Mouse (Mus musculus): Measurements from ENCODE around the gene Tbx3.

Tbx3 gene

DNA sequence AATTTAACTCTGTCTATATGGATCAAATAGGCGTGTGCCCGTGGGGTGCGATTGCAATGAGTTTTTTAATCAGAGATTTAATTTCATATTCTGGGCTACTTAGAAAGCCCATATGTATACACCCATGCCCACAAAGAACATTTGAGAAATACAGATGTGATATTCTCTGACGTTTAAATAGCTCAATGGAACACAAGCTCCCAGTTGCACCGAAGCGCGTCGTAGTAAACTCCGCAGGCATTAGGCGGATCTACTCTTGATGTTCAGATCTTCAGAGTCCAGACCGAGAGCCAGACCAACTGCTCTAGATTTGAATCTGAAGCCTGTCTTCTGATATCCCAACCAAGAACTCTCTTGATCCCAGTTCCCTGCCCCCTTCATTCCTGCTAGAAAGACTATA is 9.0 kb upstream of the Tbx3 start:
- no peak for DNase-seq (ENCODE audit: extremely low spot score)

DNA sequence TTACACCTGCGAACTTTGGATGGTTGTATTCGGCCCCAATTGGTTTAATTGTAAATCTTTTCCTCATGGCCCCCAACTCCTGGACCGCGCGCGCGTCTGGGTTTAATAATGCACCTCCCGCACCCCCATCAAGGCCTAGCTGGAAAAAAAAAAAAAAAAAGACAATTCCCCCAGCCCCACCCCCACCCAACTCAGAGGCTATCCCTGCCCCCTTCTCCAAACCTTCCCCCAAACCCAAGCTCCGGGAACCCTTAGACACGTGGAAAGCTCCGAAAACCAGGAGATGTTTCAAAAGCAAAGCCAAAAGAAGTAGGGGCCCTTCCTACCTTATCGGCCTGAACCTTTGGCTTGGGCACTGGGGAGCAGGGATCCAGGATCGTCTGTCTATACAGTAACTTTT is 8.1 kb upstream of the Tbx3 start:
- DNase-seq (ENCODE audit: extremely low spot score) = no peak

DNA sequence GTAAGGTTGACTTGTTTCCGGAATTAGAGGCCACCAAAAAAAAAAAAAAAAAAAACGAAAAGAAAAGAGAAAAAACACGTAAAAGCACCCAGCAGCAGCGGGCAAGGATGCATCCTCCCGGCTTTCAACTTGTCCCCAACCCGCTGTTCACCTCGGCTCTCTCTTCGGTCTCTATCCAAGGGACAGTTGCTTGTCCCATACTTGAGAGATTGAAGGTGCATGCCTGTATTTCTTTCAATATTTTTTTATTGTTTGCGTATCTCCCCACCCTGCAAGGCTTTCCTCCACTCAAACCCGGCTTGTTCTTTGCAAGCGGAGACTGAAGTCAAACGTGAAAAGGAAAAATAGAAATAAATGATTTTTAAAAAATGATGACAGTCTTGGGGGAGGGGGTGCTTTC is 7.7 kb upstream of the Tbx3 start:
- no peak for DNase-seq (ENCODE audit: extremely low spot score)

DNA sequence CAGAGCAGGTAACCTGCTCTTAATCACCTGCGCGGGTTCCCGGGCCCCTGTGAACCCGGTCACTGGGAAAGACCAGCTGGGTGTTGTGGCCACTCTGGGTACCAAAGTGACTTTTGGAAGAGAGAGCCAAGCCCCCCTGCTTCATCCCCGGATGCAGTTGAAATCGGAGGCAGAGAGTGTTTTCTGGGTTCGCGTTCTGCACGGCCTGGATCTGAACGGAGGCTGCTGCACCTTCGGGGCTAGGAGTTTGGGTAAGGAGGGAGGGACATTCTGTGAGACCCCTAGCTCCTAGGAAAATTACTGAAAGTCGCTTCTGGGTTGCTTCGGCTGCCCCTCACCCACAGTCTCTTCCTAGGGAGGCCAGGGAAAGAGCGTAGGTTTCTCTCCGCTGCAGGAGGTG is 7.2 kb upstream of the Tbx3 start:
- no peak for DNase-seq (ENCODE audit: extremely low spot score)

DNA sequence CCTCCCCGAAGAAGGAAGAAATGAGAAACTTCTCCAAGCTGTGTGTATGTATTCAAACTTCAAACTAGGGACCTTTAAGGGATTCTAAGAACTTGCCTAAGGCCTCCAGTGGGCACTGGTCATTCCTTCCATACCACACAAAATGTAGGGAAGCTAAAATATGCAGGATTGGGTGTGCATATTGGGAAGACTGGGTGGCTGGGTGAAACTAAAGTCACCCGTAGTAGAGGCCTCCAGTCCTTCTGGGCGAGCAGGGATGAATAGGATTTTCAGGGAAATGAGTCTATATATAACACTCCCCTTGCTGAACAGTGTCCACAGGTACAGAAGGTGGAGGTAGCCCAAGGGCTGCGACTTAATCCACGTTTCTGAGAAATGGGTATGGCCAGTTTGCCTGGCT is 6.7 kb upstream of the Tbx3 start:
- no peak for DNase-seq (ENCODE audit: extremely low spot score)

DNA sequence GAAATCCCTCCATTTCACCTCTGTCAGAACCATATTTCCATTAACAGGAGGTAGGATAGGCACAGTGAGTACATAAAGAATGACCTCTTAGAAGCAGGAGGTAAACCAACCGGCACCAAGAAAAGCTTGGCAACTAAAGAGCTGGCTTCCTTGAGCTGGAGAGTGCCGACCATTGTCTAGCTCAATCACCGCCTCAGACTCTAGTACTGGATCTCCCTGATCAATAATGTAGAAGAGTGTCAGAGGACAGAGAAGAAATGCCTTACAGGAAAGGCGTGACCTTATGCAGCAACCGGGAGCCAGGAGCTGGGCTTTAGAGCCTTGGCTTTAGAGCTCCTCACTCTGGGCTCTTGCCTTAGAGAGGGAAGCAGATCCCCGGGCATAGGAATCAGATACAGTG is 4.7 kb upstream of the Tbx3 start:
- no peak for DNase-seq (ENCODE audit: extremely low spot score)

DNA sequence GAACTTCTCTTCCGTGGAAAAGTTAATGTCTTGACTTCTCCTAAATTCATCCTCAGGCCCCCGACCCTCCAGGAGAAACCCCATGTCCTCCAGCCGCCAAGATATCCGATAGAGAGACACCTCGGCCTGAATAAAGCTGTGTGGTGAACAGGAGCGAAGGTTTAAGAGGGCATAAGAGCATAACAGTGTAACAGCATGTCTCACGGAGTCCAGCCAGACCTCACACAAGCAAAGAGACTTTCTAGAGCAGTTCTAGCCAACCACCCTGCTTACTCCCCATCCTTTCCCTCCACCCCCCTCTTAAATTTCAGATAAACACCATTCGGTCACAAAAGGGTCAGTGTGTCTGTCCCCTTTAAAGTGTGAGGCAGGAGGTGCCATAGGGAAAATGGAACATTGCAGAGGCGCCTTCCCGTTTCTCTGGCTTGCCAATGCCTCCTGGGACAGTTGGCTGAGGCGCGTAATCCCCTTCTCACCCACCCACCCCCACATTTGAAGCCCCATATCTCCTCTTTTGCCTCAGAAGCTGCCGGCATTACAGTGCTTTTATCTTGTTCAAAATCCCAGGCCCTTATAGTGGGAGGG is 3.0 kb upstream of the Tbx3 start:
- DNase-seq (ENCODE audit: extremely low spot score) = no peak

DNA sequence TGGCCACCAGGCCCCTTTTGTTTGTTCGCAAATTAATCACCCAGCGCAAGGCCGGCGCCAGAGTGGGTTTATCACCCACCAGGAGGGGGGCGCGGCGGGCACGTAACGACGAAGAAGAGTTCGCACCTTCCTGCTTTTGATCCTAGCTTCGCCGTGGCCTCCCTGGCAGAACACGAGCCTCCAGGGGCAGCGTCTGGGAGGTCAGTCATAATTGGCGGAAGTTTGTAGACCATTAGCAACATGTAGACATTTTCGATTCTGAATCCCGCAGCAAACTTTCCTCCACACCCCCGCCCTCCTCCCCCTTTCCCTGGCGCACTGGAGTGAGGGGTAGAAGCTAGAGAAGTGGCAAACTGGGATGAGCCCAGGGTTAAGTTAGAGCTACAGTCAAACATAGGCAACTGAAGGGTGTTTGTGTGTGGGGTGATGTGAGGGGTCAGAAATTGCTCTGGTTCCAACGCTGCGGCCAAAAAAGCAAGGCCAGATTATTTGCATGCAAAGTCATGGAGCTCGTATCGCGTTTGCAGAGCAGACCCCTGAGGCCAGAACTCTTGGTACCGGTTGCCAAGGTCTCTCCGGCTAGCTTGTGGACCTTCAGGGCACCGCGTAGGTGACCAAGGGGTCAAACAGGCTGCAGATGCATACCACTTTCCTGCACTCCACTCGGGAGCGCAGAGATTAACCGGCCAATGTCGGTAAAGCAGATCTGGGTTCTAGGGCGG is 2.1 kb upstream of the Tbx3 start:
- DNase-seq (ENCODE audit: extremely low spot score) = no peak

DNA sequence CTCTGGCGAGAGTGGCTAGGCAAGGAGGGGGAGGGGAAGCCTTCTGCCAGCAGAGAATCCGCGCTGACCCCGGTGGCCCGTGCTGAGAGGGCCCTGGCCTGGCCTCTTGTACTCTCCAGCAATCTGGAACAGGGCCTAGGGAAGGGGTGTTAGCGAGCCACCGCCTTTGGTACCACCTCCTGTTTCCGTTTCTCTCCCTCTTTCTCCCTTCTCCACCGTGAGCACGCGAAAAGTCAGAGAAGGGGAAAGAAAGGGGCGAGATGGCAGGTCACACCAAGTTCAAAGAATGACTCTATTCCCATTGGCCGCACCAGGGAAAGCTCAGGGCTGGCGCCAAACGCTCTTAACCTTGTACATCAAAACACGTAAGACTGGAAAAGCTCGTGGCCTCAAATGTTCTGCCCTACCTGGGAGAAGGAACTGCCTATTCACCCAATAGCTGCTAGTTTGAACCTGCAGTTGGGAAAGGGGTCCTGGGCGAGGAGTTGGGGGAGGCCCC is 1.5 kb upstream of the Tbx3 start:
- DNase-seq (ENCODE audit: extremely low spot score) = peak; percentile 77

DNA sequence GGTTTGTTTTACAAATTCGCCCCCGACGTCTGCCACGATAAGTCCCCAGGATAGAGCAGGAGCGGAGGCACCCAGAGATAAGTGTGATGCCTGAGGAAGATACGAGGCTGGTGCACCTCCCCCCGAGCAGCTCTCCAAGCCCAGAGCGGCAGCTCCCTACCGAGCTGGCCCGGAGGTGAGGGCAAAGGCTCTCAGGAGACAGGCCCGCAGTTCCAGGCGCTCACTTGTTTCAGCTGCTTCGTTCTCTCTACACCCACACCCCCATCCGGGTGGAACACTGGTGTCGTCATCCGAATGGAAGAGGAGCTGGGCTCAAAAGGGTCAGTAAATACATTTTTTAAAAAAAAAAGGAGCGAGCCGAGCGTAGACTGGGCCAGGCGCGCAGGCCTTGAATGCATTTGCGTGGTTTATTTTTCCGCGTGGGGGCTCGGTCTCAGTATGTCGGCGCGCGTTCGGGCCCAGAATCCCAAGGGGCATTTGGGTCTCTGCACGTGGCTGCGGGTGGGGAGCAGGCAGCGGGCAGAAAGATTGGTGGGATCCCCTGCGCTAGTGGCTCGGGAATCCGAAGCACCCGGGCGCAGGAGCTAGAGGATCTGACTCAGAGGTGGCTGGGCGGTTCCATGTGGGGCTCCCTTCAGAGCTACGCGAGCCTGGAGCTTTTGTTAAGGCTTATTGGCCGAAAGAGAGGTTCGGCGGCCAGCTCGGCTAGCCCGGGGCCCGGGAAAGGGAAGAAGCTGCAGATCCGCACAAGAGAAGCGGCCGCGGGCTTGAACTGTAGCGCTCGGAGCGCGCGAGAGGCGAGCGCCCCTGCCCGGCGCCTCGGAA is 516 bp upstream of the Tbx3 start:
- no peak for DNase-seq (ENCODE audit: extremely low spot score)

DNA sequence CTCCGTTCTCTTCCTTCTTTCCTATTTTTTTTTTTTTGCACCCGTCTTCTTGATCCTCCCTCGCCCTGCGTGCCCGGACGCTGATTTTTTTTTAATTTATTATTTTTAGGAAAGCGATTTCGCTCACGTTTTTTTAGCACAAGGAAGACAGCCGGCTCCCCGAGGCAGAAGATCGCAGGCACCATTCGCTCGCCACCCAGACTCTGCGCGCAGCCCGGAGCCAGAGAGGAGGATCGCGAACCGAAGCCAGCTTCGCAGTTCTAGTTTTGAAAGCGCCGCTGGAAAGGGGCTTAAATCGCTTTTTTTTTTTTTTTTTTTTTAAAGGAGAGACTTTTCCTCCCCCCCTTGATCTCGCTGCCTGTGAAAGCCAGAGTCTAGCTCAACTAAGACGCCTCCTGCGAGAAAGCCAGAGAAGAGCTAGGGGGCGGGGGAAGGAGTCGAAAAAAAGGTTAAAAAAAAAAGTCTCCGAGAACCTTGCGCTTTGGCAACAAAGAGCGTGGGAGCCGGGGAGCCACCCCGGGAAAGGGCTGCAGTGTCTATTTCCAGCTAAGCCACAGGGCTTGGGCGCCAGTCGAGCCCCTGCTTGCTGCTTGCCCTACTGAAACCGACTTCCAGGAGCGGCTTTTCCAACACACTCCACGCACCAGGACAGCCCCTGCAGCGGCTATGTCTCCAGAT is 794 bp downstream of the Tbx3 start:
- no peak for DNase-seq (ENCODE audit: extremely low spot score)

DNA sequence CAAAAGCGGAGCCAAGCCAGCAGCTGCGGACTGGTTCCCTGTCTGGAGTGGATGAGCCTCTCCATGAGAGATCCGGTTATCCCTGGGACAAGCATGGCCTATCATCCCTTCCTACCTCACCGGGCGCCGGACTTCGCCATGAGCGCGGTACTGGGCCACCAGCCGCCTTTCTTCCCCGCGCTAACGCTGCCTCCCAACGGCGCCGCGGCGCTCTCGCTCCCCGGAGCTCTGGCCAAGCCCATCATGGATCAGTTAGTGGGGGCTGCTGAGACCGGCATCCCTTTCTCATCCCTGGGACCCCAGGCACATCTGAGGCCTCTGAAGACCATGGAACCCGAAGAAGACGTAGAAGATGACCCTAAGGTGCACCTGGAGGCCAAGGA is 1.5 kb downstream of the Tbx3 start:
- DNase-seq (ENCODE audit: extremely low spot score) = peak; percentile 53

DNA sequence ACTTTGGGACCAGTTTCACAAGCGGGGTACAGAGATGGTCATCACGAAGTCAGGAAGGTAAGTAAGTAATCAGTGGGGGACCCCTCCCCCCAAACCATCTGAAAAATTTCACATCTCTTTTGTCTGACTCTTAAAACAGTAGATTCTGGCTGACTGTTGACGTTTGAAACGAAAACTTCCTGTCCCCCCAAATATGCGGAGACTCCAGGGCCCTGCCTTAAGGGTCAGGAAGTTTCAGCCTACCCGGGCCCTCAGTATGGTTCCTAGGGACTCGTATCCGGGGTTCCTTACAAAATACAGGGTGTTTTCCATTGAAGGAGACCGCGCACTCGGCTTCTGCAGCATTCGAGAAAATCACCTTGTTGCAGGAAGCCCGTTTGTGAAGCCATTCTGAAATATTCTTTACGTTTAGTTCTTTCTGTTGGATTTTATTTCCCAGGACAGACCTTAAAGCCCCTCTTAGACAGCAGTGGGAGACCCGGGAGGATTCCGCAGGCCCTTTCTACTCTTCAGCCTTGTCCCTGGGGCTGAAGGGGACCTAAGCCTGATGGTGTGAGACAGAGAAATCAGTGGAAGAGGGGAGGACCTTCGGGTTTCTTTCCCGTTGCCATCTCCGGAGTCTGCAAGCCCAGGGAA is 2.0 kb downstream of the Tbx3 start:
- no peak for DNase-seq (ENCODE audit: extremely low spot score)

DNA sequence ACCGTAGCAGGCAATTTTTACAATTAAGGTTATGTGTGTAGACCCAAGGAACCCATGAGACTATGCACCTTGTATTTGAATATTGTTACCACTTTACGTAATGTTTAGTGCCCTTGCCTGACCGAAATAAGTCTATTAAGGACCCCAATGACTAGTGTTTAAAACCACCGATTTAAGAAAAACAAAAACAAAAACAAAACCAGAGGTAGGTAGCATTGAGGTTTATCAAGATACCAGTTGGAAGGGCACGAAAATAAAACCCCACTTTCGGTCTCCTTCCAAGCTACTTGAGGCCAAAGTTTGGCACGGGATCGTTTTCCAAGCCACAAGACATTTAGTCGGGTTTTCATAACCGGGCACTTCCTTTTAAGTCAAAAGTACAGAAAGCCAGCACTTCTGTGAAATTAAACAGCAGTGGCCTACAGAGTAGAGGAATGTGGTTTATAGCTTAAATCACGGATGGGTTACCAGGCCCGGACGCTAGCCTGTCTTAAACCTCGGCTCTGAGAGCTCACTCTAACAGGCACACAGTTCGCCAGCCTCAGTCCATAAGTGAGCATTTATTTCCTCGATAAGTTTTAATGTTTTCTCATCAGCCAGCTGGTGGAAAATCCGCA is 2.6 kb downstream of the Tbx3 start:
- DNase-seq (ENCODE audit: extremely low spot score) = peak; percentile 53

DNA sequence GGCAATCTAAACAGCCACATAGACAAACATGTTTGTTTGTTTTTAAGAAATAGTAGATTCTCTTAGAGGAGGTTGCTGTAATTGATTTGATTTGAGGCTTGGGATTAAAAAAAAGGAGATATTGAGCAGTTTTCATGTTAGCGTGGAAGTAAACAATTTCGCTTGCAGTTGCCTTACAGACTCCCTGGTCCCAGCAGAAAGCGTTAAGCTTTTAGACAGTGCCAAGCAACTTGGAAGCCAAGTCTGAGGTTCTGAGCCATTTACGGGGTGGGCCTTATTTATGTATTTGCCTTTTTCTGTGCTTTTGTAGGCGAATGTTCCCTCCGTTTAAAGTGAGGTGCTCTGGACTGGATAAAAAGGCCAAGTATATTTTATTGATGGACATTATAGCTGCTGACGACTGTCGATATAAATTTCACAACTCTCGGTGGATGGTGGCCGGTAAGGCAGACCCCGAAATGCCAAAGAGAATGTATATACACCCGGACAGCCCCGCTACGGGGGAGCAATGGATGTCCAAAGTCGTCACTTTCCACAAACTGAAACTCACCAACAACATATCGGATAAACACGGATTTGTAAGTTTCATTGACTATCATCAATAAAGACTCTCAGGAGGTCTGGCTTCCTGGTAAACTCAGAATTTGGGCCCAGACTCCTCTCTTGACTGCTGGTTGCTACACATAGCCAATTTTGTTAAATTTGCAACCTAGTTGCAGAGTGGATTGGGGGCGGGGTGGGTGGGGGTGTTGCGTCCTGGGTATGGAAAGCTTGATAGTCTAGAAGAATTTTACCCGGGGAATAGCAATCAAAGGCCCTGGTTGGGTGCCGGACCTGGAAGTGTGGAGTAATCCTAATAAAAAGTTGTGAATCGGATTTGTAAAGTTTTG is 3.5 kb downstream of the Tbx3 start:
- peak; percentile 38 for DNase-seq (ENCODE audit: extremely low spot score)

DNA sequence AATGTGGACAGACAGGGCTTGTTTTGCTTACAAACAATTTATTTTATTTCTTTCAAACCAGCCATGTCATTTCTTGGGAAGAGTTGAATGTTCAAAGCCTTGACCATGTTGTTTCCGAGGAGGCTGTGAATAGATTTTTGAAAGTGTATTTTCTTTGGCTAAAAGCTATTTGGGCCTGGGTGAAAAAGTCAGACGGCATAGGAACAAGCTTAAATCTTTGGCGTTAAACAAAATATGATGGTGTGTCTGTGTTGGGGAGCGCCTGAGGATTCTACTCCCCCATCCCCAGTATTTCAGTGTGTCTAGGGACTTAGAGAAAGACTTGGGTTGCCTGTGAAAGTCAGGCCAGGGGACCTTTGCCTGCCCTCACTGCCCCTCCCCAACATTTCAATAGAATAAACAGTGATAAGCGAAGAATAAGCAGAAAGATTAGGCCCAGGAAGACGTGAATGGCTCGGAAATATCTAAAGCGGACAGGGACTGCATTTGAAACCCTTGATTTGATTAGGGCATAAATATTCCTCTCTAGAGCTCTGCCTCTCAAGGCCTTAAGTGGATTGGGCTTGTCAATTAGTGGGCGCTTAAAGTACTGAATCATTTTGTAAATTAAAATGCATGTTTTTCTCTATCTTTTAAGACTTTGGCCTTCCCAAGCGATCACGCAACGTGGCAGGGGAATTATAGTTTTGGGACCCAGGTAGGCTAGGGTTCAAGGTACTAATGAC is 4.3 kb downstream of the Tbx3 start:
- peak; percentile 24 for DNase-seq (ENCODE audit: extremely low spot score)

DNA sequence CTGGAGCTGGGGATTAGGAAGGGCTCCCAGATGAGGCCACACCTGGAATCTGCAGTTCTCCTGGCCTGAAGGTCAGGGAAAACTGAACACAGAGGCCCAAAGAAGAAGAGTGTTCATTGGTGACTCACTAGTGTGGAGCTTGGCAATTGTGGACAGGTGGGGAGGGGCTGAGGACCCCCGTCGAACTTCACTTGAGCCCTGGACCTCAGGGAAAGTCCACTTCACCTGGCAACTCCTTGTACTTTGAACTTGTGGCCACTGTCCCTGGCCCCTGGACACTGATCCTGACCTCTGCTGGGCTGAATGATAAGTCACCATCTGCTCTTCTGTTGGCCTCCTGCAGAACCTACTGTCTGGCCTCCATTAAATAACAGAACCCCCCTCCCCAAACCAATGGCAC is 5.8 kb downstream of the Tbx3 start:
- no peak for DNase-seq (ENCODE audit: extremely low spot score)

DNA sequence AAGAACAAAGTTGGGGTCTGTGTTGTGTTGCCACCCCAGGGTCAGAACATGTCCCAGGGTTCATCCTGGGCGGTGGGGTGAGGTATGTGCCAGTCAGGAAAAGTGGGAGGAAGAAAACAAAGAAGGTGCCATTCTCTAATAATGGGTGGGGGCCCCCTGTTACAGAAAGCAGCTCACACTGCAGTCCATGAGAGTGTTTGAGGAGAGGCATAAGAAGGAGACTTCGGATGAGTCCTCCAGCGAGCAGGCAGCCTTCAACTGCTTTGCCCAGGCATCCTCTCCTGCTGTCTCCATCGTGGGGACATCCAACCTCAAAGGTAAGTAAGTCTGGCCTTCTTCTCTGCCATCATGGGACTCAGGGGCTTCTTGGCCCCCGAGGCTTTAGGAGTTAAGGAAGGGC is 8.0 kb downstream of the Tbx3 start:
- DNase-seq (ENCODE audit: extremely low spot score) = no peak

DNA sequence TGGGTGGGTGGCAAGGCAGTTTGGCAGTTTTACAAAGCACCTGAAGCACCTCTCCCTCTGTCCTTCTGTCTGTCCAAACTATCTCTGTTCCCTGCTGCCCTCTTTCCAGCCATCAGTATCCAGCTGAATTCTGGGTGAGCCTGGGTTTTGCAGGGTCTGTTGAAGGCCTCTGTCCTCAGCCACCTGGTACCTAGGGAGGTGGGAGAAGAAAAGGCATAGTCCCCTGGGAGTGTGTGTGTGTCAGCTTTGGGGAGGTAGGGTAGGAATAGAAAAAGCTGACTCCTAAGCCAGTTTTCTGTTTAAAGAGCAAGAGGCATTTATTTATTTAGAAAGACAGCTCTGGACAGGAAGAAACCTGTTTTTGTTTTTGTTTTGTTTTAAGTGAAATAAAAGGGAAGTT is 8.6 kb downstream of the Tbx3 start:
- DNase-seq (ENCODE audit: extremely low spot score) = no peak

All from embryo, embryonic 9.5 days (tissue).